Mouse (Mus musculus) testis, adult 2 months (tissue): Measurements from ENCODE around the gene Plcb1. TPM values are rescaled to one million over a fixed set of nuclear protein-coding genes. Genes with fewer than 3 reads are reported as not detected.

Experiments used
- H3K27ac ChIP-seq: fragments of 200-500 bp; 2 replicates; pipeline ENCODE4 v1.5.1; 2012; ENCODE audit warnings: low read depth, low read length; ENCODE audit not compliant: control insufficient read depth, insufficient read depth
- H3K27me3 ChIP-seq: fragments of 200-500 bp; 2 replicates; pipeline ENCODE4 v1.6.1; 2012; ENCODE audit warnings: mild to moderate bottlenecking, low read length, moderate library complexity; ENCODE audit not compliant: control insufficient read depth, insufficient read depth
- H3K36me3 ChIP-seq: fragments of 200-500 bp; 2 replicates; pipeline ENCODE4 v1.6.1; 2012; ENCODE audit warnings: mild to moderate bottlenecking, low read length; ENCODE audit not compliant: control insufficient read depth, insufficient read depth
- H3K4me1 ChIP-seq: fragments of 200-500 bp; 2 replicates; pipeline ENCODE4 v1.6.1; 2012; ENCODE audit warnings: low read length; ENCODE audit not compliant: control insufficient read depth, insufficient read depth
- H3K4me3 ChIP-seq: fragments of 200-500 bp; 2 replicates; pipeline ENCODE4 v1.5.1; 2012; ENCODE audit warnings: low read depth, mild to moderate bottlenecking, low read length, moderate library complexity, mixed read lengths; ENCODE audit not compliant: control insufficient read depth
- CTCF ChIP-seq: fragments of 200-500 bp; IDR thresholded peaks from 2 replicates; pipeline ENCODE4 v1.5.1; 2012; ENCODE audit warnings: low read depth, mild to moderate bottlenecking, inconsistent platforms, low read length, moderate library complexity; ENCODE audit not compliant: control insufficient read depth, insufficient read depth, insufficient replicate concordance
- POLR2A ChIP-seq: fragments of 200-500 bp; IDR thresholded peaks from 2 replicates; pipeline ENCODE4 v1.6.1; 2012; ENCODE audit warnings: low read depth, mild to moderate bottlenecking, inconsistent platforms, low read length, moderate library complexity; ENCODE audit not compliant: control insufficient read depth
- polyA plus RNA-seq: library from polyadenylated mRNA; depleted of rRNA; stranded (reverse); fragments of >200 nt; gene quantifications from 2 replicates; pipeline ENCODE4 v1.2.3, GENCODE M21; 2012

Gene Plcb1
- polyA plus RNA-seq, 1 experiment = 0.90 TPM

DNA sequence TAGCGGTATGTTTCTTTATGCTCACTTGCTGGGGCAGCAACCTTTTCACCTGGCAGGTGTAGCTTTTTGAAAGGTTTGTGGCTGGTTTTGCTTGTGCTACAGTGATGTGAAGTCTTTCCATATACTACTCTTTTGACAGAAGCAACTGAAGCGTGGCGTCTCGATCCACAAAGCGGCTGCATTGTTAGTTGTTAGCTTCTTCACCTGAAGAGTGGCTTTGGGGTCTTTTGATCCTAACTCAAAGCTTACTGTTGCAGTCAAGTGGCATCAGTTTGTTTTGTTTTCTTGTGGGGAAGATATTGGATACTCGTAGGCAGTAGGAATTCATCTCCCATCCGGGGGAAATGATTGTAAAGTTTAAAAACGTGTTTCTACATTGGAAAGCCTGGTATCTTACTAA is 160.5 kb downstream of the Plcb1 start:
- no peak overlapping the region for H3K27ac ChIP-seq
- no peaks in the 10 kb centered on the region for H3K36me3 ChIP-seq
- H3K27me3 ChIP-seq = no peaks in the 10 kb centered on the region
- TF ChIP-seq POLR2A = no peak
- TF ChIP-seq CTCF = no peak
- H3K4me1 ChIP-seq = no peaks in the 10 kb centered on the region
- no peak overlapping the region for H3K4me3 ChIP-seq

DNA sequence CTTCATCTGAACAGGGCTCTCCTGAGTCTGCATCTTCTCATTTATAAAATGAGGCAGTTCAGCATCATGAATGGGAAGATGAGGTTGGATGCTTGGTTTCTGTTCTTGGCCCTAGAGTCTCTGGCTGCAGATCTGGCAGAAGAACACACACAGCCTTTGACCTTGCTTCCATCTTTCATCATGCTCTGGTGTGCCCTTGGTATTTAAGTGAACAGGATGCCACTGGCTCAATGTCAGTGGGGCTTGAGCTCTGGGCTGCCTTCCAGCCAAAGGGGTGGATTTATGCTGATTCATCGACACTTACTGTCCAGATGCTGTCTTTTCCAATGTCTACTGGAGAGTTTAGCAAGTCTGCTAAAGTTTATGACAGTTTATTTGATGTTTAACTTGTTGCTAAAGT is 161.0 kb downstream of the Plcb1 start:
- H3K27ac ChIP-seq = no peak overlapping the region
- H3K36me3 ChIP-seq = no peaks in the 10 kb centered on the region
- no peak overlapping the region for H3K4me3 ChIP-seq
- TF ChIP-seq POLR2A (no peak), CTCF (no peak)
- H3K4me1 ChIP-seq = no peaks in the 10 kb centered on the region
- no peaks in the 10 kb centered on the region for H3K27me3 ChIP-seq

DNA sequence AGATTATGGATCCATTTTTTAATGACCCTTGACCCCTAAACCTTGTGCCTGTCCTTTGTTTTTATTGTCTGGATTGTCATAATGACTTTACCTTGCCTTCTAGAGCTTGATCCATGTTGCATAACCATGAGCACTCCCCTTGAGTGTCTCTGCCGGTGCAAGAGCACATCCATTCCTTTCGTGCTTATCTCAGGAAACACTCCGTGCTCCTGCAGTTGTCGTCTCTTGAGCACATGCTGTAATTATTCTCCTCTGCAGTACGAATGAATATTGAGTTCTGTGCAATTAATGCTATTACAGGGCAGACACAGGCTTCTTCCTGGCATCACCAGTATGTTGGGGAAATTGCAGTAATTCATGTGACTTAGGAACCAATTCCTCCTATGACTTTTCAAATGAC is 166.2 kb downstream of the Plcb1 start:
- no peaks in the 10 kb centered on the region for H3K27me3 ChIP-seq

DNA sequence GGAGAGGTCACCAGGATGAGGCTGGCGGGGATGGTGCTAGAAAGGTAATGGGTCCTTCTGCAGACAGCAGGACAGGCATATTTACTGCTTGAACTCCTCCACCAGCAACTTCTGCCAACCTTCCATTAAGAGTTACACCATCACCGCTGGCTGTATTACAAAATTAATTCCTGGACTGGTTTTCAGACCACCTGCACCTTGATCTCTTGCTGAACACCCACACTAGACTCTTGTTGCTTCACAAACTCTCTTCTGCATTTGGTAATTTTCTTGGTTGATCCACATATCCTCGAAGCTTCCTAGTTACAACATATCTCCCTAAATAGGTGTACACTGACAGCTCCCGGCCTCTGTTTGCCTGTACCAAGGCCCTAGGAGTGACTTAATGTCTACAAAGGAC is 170.6 kb downstream of the Plcb1 start:
- Histone ChIP-seq H3K27me3 (no peaks in the 10 kb centered on the region), H3K4me1 (no peaks in the 10 kb centered on the region), H3K27ac (no peak overlapping the region), H3K4me3 (no peak overlapping the region), H3K36me3 (no peaks in the 10 kb centered on the region)
- TF ChIP-seq POLR2A = no peak
- no peak for TF ChIP-seq CTCF

More for the DNA sequence above, 166.2 kb downstream of the Plcb1 start:
- H3K4me1 ChIP-seq = no peaks in the 10 kb centered on the region
- TF ChIP-seq POLR2A = no peak
- TF ChIP-seq CTCF = no peak
- no peaks in the 10 kb centered on the region for H3K36me3 ChIP-seq
- H3K27ac ChIP-seq = no peak overlapping the region
- H3K4me3 ChIP-seq = no peak overlapping the region

DNA sequence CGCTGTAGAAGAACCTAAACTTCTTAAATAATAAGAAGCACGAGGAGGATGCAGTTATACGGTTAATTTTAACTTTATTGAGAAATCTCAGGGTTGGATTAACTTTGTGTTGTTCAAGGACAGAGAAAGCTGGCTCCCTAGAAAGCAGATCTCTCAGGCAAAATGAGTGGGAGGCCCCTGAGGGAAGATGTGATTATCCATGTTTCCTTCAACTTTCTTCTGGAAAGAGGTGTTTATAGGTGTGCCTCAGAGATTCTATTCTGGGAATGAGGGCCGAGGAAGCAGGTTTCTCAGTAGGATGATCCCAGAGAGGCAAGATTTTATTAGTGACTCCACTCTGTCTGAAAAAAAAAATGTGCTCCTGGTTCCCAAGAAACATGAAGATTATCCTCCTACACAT is 180.3 kb downstream of the Plcb1 start:
- no peaks in the 10 kb centered on the region for H3K27me3 ChIP-seq
- no peak for TF ChIP-seq CTCF
- no peak for TF ChIP-seq POLR2A
- H3K4me1 ChIP-seq = no peaks in the 10 kb centered on the region
- no peaks in the 10 kb centered on the region for H3K36me3 ChIP-seq
- H3K4me3 ChIP-seq = no peak overlapping the region
- no peak overlapping the region for H3K27ac ChIP-seq

DNA sequence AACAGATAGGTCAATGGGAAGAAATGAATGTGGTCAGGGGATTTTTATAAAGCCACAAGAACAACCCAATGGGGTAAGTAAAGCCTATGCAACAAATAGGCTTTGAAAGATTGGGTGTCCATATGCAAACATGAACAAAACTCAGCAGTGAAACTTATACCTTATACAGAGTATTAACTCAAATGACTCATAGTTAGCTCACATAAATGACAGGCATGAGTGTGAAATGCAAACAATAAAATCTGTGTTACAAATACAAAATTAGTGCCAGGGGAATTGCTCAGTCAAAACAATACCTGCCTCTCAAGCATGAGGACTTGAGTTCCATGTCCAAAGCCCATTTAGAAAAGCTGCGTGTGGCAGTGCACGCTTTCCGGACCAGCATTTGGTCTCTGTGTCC is 182.5 kb downstream of the Plcb1 start:
- Histone ChIP-seq H3K27ac (no peak overlapping the region), H3K4me3 (no peak overlapping the region), H3K27me3 (no peaks in the 10 kb centered on the region), H3K4me1 (no peaks in the 10 kb centered on the region), H3K36me3 (no peaks in the 10 kb centered on the region)
- TF ChIP-seq CTCF (no peak), POLR2A (no peak)

DNA sequence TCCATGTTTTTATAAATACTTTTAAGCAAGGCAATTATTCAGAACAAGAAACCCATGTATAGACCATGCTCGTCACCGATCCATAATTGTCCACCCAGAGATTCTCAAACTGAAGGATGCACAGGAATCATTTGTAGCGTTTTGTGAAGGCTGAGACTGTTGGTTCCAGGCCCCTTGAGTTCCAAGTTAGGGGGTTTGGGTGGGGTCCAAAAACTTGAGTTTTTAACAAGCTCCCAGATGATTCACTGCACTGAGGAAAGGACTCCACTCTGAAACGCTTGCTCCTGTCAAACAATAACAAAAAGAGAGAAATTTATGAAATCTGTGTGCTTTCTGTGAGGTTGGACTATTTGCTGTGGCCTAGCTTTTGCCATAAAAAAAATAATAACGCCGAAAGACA is 186.5 kb downstream of the Plcb1 start:
- Histone ChIP-seq H3K36me3 (no peaks in the 10 kb centered on the region), H3K27ac (no peak overlapping the region), H3K4me3 (no peak overlapping the region), H3K4me1 (no peaks in the 10 kb centered on the region; the same call in 1 of the 2 replicates), H3K27me3 (no peaks in the 10 kb centered on the region)
- no peak for TF ChIP-seq CTCF

DNA sequence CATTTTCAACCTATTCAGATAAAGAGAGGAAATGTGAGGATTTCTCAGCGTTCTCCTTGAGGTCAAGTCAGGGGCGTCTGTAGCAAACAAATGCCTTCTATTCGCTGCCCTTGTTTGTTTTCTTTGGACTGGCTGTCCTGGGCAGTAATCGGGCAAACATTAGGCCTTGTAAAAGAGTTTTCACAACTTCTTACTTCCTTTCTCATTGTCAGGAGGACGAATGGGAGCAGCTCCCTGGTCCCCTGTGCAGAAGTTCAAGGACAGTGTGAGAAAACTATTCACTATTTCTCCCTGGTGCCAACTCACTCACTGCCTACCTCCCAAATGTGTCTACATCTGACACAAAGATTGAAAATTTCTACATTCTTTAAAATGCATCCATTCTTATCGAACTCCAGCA is 188.8 kb downstream of the Plcb1 start:
- Histone ChIP-seq H3K27ac (no peak overlapping the region), H3K27me3 (no peaks in the 10 kb centered on the region), H3K36me3 (no peaks in the 10 kb centered on the region), H3K4me3 (no peak overlapping the region), H3K4me1 (no peaks in the 10 kb centered on the region; the same call in 1 of the 2 replicates)
- TF ChIP-seq CTCF (no peak), POLR2A (no peak)
